Mouse (Mus musculus) effector memory CD4-positive, alpha-beta T cell, adult 7 months (primary cell): ENCODE data around the gene Dhx36. TPM values are rescaled to one million over a fixed set of nuclear protein-coding genes. Genes with fewer than 3 reads are reported as not detected.

Source experiments
- polyA plus RNA-seq: library from polyadenylated mRNA; unstranded; fragments of 100-300 nt; shearing (Covaris generic); gene quantifications from one replicate; pipeline ENCODE4 v1.2.1, GENCODE M21; 2017

The Dhx36 gene
- polyA plus RNA-seq = 39.0 TPM

GRCm38 (mm10) chr3:62506488-62507205 lies at the start of gene Dhx36:
TSS of gene Dhx36 (minus strand) at chr3:62507004.

Other genes with a start within 250 kb of the Dhx36 start
- gene Arhgef26, start 168.7 kb downstream of the Dhx36 start, polyA plus RNA-seq = 0.72 TPM
- not detected for gene Gpr149, start 98.1 kb upstream of the Dhx36 start, polyA plus RNA-seq